Mouse (Mus musculus) megakaryocyte, embryonic 14.5 days (primary cell): Measurements from ENCODE around the gene Rimkla. TPM values are rescaled to one million over a fixed set of nuclear protein-coding genes. Genes with fewer than 3 reads are reported as not detected.

Experiments used
- H3K27me3 ChIP-seq: replicated peaks from 2 replicates; pipeline ENCODE3; 2012; ENCODE audit warnings: inconsistent platforms
- H3K36me3 ChIP-seq: replicated peaks from 2 replicates; pipeline ENCODE3; 2012; ENCODE audit warnings: low read length, inconsistent platforms, mixed read lengths
- H3K4me1 ChIP-seq: 2 replicates; pipeline ENCODE4 v1.6.1; 2012; ENCODE audit warnings: inconsistent platforms
- H3K4me3 ChIP-seq: replicated peaks from 2 replicates; pipeline ENCODE3; 2012; ENCODE audit warnings: moderate library complexity, mild to moderate bottlenecking, inconsistent platforms
- H3K9me3 ChIP-seq: 2 replicates; pipeline ENCODE4 v1.6.1; 2012; ENCODE audit warnings: inconsistent platforms
- FLI1 ChIP-seq: IDR thresholded peaks from 2 replicates; pipeline ENCODE4 v1.6.1; 2012; ENCODE audit warnings: low read length, inconsistent platforms, mixed read lengths
- GATA1 ChIP-seq: IDR thresholded peaks from 3 replicates; pipeline ENCODE4 v1.6.1; 2012; ENCODE audit warnings: mixed read lengths, low read length, inconsistent platforms, borderline replicate concordance
- polyA plus RNA-seq: library from polyadenylated mRNA; stranded (reverse); fragments of >175 nt; gene quantifications from 2 replicates; pipeline ENCODE4 v1.2.3, GENCODE M21; 2012; ENCODE audit warnings: low replicate concordance; ENCODE audit not compliant: insufficient read depth

Gene Rimkla
- polyA plus RNA-seq, 1 experiment: not detected

GRCm38 (mm10) chr4:119473150-119473549, 19.3 kb downstream of the Rimkla start:
- H3K9me3 ChIP-seq: no peaks in the 10 kb centered on the region
- no peak overlapping the region for H3K4me3 ChIP-seq
- peaks cover 85% of the 10 kb centered on the region for H3K27me3 ChIP-seq
- no peaks in the 10 kb centered on the region for H3K36me3 ChIP-seq
- peaks cover 4% of the 10 kb centered on the region for H3K4me1 ChIP-seq
- no peak for TF ChIP-seq GATA1
- no peak for TF ChIP-seq FLI1

DNA sequence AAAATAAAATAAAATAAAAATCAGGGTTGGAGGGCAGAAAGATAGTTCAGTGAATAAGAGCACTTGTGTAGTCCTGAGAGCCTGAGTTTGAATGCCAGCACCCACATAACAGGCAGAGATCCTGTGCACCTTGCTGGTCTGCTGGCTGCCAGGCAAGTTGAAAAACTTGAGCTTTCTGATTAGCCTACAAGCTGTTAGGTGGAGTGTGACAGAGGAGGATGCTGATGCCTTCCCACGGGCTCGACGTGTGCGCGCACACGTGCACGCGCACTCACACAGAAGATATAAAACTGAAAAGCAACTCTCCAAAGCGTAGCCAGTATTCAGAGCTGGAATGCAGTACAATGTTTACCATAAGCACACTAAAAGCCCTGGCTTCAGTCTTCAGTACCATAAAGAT, 19.9 kb downstream of the Rimkla start:
- H3K27me3 ChIP-seq: peaks cover 84% of the 10 kb centered on the region
- peaks cover 11% of the 10 kb centered on the region for H3K4me1 ChIP-seq
- no peak for TF ChIP-seq FLI1
- no peak for TF ChIP-seq GATA1
- no peaks in the 10 kb centered on the region for H3K36me3 ChIP-seq
- no peak overlapping the region for H3K4me3 ChIP-seq
- no peaks in the 10 kb centered on the region for H3K9me3 ChIP-seq

GRCm38 (mm10) chr4:119467720-119468380, 24.6 kb downstream of the Rimkla start:
- Histone ChIP-seq H3K36me3 (no peaks in the 10 kb centered on the region), H3K4me1 (peaks cover 16% of the 10 kb centered on the region), H3K4me3 (peak overlapping the region; percentile 67), H3K9me3 (no peaks in the 10 kb centered on the region), H3K27me3 (peaks cover 91% of the 10 kb centered on the region)
- no peak for TF ChIP-seq GATA1
- no peak for TF ChIP-seq FLI1

DNA sequence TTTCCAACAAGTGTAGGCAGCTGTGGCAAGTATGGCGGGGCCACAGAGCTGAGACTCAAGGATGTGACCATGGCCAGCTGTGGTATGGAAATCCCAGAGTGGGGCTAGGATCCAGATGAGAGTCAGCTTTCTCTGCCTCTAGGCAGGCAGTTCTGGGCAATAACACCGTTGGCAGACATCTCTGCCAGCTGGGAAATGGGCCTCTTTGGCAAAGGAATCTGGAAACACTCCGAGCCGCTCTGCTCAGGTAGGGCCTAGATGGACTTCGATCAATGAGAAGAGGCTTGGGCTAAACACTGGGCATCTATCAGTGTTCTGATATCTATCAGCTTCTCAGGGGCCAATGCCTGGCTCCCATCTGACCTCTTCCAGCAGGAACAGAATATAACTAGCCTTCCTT, 26.6 kb downstream of the Rimkla start:
- Histone ChIP-seq H3K27me3 (peaks cover 89% of the 10 kb centered on the region), H3K36me3 (no peaks in the 10 kb centered on the region), H3K4me3 (no peak overlapping the region), H3K4me1 (peaks cover 16% of the 10 kb centered on the region), H3K9me3 (no peaks in the 10 kb centered on the region)
- TF ChIP-seq FLI1 (no peak), GATA1 (no peak)

DNA sequence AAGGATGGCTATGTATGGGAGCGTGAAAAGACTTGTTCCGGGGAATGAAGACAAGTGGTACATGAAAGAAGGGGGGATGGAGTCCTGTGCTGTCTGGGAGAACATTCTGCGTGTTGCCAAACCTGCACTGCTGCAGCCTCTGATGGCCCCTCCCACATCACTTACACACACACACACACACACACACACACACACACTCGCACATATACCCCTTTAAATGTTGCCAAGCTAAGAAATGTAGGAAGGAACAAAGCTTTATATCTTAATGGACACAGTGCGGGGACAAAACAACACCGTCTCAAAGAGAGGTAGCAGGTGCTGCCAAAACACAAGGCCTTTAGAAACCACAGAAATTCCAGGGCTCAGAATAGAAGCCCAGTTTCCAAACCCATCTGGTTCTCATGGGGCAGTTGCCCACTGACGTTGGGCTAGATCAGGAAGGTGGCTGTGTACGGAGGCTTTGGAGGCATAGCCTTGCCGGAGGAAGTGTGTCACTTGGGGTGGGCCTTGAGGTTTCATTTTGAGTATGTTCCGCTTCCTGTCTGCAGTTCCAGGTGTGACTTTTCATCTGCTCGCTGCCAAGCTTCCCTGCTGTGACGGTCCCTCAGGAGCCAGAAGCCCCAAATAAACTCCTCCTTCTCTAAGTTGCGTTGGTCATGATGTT, 28.5 kb downstream of the Rimkla start:
- Histone ChIP-seq H3K9me3 (peaks cover 5% of the 10 kb centered on the region), H3K4me3 (no peak overlapping the region), H3K36me3 (no peaks in the 10 kb centered on the region), H3K27me3 (peaks cover 90% of the 10 kb centered on the region), H3K4me1 (peaks cover 16% of the 10 kb centered on the region)
- TF ChIP-seq GATA1 (no peak), FLI1 (no peak)

DNA sequence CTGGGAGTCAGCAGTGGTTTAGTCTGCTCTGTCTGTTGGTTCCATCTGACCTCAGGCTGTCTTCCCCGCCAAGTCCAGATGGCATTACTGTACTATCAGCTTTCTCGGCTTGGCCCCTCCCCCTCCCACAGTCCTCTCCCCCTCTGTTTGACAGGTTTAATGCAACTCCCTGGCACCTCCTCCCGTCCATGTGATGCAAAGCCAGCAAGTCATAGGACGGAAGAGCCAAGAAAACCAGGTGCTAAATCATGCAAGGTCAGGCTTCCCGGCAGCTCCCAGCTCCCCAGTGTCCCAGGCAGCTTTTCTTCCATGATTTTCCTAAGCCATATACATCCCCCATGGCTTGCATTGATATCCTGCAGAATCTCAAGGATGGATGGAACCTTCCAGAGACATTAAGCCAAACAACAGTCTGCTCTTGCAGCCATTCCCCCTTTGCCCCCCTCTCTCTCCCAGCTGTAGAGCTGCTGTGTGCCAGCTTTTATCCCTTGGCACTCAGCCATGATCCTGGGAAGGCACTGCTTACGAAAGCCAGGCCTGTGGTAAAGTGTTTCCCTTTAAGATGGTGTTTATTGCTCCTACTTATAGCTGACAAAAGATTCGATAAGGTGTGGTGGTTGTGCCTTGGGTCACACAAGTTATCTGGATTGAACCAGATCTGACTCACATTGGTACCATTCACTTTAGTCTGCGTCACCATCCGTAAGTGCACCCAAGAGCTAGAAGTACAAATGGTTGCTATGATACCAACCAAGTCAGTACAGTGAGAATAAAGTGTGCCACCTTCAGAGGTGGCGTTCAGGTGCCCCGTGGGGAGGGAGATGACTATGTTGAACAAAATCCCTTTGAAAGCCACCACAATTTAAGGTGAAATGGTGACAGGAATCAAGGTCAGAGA, 29.3 kb downstream of the Rimkla start:
- H3K4me3 ChIP-seq: no peak overlapping the region
- H3K36me3 ChIP-seq: no peaks in the 10 kb centered on the region
- H3K9me3 ChIP-seq: peaks cover 5% of the 10 kb centered on the region
- no peak for TF ChIP-seq FLI1
- no peak for TF ChIP-seq GATA1
- peaks cover 11% of the 10 kb centered on the region for H3K4me1 ChIP-seq
- H3K27me3 ChIP-seq: peaks cover 89% of the 10 kb centered on the region

DNA sequence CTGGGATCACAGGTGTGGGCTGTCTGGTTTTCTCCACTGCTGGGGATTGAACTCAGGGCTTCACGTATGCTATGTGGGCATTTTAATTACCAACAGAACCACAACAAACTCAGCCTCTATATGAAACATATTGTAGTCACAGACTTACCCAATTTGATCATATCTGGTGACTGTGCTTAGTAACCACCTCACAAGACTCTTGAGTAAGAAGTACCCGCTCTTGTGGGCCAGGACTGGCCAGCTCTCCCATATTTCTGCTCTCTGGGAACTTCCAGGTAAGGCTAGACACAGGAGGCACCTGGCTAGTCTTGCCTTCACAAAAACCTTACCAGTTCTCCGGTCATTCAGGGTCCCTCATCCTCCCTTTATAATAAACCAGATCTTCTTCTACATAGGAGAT, 30.0 kb downstream of the Rimkla start:
- Histone ChIP-seq H3K9me3 (peaks cover 5% of the 10 kb centered on the region), H3K27me3 (peaks cover 87% of the 10 kb centered on the region), H3K36me3 (no peaks in the 10 kb centered on the region), H3K4me3 (no peak overlapping the region), H3K4me1 (peaks cover 4% of the 10 kb centered on the region)
- no peak for TF ChIP-seq GATA1

- TF ChIP-seq FLI1 (no peak), GATA1 (no peak)
- peaks cover 79% of the 10 kb centered on the region for H3K27me3 ChIP-seq
- no peak overlapping the region for H3K4me3 ChIP-seq
- H3K9me3 ChIP-seq: peaks cover 5% of the 10 kb centered on the region
- H3K4me1 ChIP-seq: no peaks in the 10 kb centered on the region; the same call in 1 of the 2 replicates
- no peaks in the 10 kb centered on the region for H3K36me3 ChIP-seq
These were observed 31.7 kb downstream of the Rimkla start for GRCm38 (mm10) chr4:119460728-119461141.

GRCm38 (mm10) chr4:119460296-119460695, 32.1 kb downstream of the Rimkla start:
- Histone ChIP-seq H3K27me3 (peaks cover 78% of the 10 kb centered on the region), H3K4me1 (no peaks in the 10 kb centered on the region; the same call in 1 of the 2 replicates), H3K36me3 (no peaks in the 10 kb centered on the region), H3K4me3 (no peak overlapping the region), H3K9me3 (peaks cover 9% of the 10 kb centered on the region)
- TF ChIP-seq FLI1: no peak
- no peak for TF ChIP-seq GATA1
